10 mouse cellular contexts compared by ENCODE assay signal in genomic region chr2:12709924-12710240, GRCm38 (mm10).
DNase-seq lines count a peak whose midpoint lies in the region; ATAC-seq and TF ChIP-seq lines count a peak whose summit lies in the region.
"Had no signal": no experiment of that assay in that cellular context is flagged by ENCODE, and none has a peak within 500 bp of the region (broad histone marks: within the 10 kb centered on the region; RNA-seq: fewer than 3 reads in every experiment).

No protein-coding gene starts in this region.

- no peak for TF ChIP-seq CTCF in forebrain, postnatal 0 days (IDR thresholded peaks at IDR 0.05; ENCODE audit: low read depth)
- no peak for TF ChIP-seq CTCF in liver, postnatal 0 days (IDR thresholded peaks at IDR 0.05; ENCODE audit: low read depth)

- DNase-seq in hindbrain, embryonic 11.5 days (ENCODE audit: low spot score), result no peak
- DNase-seq in hindbrain, embryonic 10.5 days (ENCODE audit: low spot score), result no peak
- peak; percentile 18 for DNase-seq in right cerebral cortex, adult 18-20 months
- DNase-seq in right cerebral cortex, postnatal 25 days, result no peak
- peak; percentile 38 for DNase-seq in forebrain, postnatal 0 days
- no peak for DNase-seq in gastrocnemius, adult 18-20 months (ENCODE audit: low spot score)
- no peak for DNase-seq in liver, postnatal 0 days
- DNase-seq: thymus, adult 2 months had no signal

- 78% methylated on average over 2 of the region's 2 CpGs for WGBS in hindbrain, embryonic 11.5 days
- 95% methylated on average over 2 of the region's 2 CpGs for WGBS in hindbrain, embryonic 10.5 days
- 49% methylated on average over 2 of the region's 2 CpGs for WGBS in forebrain, postnatal 0 days
- WGBS in liver, postnatal 0 days (ENCODE audit: insufficient replicate concordance), result 84% methylated on average over 2 of the region's 2 CpGs

- TF ChIP-seq EP300 in liver, postnatal 0 days (IDR thresholded peaks at IDR 0.05; ENCODE audit: low read depth), result no peak

- no peaks in the 10 kb centered on the region for H3K27me3 ChIP-seq in hindbrain, embryonic 11.5 days (ENCODE audit: control insufficient read depth, insufficient read depth, low read length)
- no peaks in the 10 kb centered on the region for H3K27me3 ChIP-seq in hindbrain, embryonic 10.5 days (ENCODE audit: insufficient read depth, poor library complexity, severe bottlenecking)
- no peaks in the 10 kb centered on the region for H3K27me3 ChIP-seq in forebrain, postnatal 0 days (ENCODE audit: insufficient read depth, low read length)
- no peaks in the 10 kb centered on the region for H3K27me3 ChIP-seq in liver, postnatal 0 days (ENCODE audit: insufficient read depth, low read length)

- no peak overlapping the region for H3K9ac ChIP-seq in hindbrain, embryonic 11.5 days (ENCODE audit: low read depth, low read length)
- H3K9ac ChIP-seq in forebrain, postnatal 0 days, result no peak overlapping the region
- no peak overlapping the region for H3K9ac ChIP-seq in liver, postnatal 0 days (replicated peaks)

- H3K4me3 ChIP-seq in hindbrain, embryonic 11.5 days (ENCODE audit: low read depth, low read length), result no peak overlapping the region
- no peak overlapping the region for H3K4me3 ChIP-seq in hindbrain, embryonic 10.5 days
- no peak overlapping the region for H3K4me3 ChIP-seq in forebrain, postnatal 0 days (ENCODE audit: low read depth, low read length)
- H3K4me3 ChIP-seq in liver, postnatal 0 days (ENCODE audit: low read depth, low read length), result no peak overlapping the region
- H3K4me3 ChIP-seq: myocyte had no signal

- H3K4me2 ChIP-seq in hindbrain, embryonic 11.5 days (replicated peaks; ENCODE audit: low read depth, low read length), result no peak overlapping the region
- peak overlapping the region; percentile 42 for H3K4me2 ChIP-seq in forebrain, postnatal 0 days (ENCODE audit: low read depth)
- no peak overlapping the region for H3K4me2 ChIP-seq in liver, postnatal 0 days (ENCODE audit: low read depth, low read length)

- H3K9me3 ChIP-seq in hindbrain, embryonic 11.5 days (ENCODE audit: control insufficient read depth, low read length), result no peaks in the 10 kb centered on the region
- no peaks in the 10 kb centered on the region for H3K9me3 ChIP-seq in hindbrain, embryonic 10.5 days
- H3K9me3 ChIP-seq in forebrain, postnatal 0 days (ENCODE audit: low read length), result no peaks in the 10 kb centered on the region
- no peaks in the 10 kb centered on the region for H3K9me3 ChIP-seq in liver, postnatal 0 days (ENCODE audit: low read length)

- H3K4me1 ChIP-seq in hindbrain, embryonic 11.5 days (replicated peaks; ENCODE audit: control insufficient read depth, insufficient read depth, low read length), result no peaks in the 10 kb centered on the region
- H3K4me1 ChIP-seq in hindbrain, embryonic 10.5 days (replicated peaks), result peaks cover 3% of the 10 kb centered on the region; the same call in 1 of the 2 replicates
- peaks cover 7% of the 10 kb centered on the region; the same call in 1 of the 2 replicates for H3K4me1 ChIP-seq in forebrain, postnatal 0 days (ENCODE audit: insufficient read depth)
- H3K4me1 ChIP-seq in liver, postnatal 0 days (ENCODE audit: insufficient read depth), result no peaks in the 10 kb centered on the region

- H3K27ac ChIP-seq in hindbrain, embryonic 11.5 days (ENCODE audit: low read depth, low read length), result no peak overlapping the region
- no peak overlapping the region for H3K27ac ChIP-seq in hindbrain, embryonic 10.5 days
- H3K27ac ChIP-seq in forebrain, postnatal 0 days (ENCODE audit: low read depth, low read length), result no peak overlapping the region
- H3K27ac ChIP-seq in liver, postnatal 0 days (ENCODE audit: low read depth), result no peak overlapping the region

- 0 out of 2 replicates have a peak, but pooled peaks have one; percentile 41 for ATAC-seq in hindbrain, embryonic 11.5 days (ENCODE audit: low FRiP score)
- ATAC-seq in forebrain, postnatal 0 days, result peak; percentile 82
- ATAC-seq in liver, postnatal 0 days, result no peak
- ATAC-seq: activated CD4-positive, CD25-positive, alpha-beta regulatory T cell, adult 4 months had no signal

- no peaks in the 10 kb centered on the region for H3K36me3 ChIP-seq in hindbrain, embryonic 11.5 days (ENCODE audit: control insufficient read depth, insufficient read depth, low read length)
- H3K36me3 ChIP-seq in hindbrain, embryonic 10.5 days, result no peaks in the 10 kb centered on the region
- no peaks in the 10 kb centered on the region for H3K36me3 ChIP-seq in forebrain, postnatal 0 days (ENCODE audit: insufficient read depth)
- no peaks in the 10 kb centered on the region for H3K36me3 ChIP-seq in liver, postnatal 0 days (replicated peaks; ENCODE audit: insufficient read depth, low read length)

Comparison
In these comparisons a context has a peak if more than half of its experiments do, and no peak if none do; other contexts are left out.
1. DNase-seq: peak in right cerebral cortex, adult 18-20 months (single experiment) and forebrain, postnatal 0 days (single experiment); none in hindbrain, embryonic 11.5 days (single experiment), hindbrain, embryonic 10.5 days (single experiment), right cerebral cortex, postnatal 25 days (single experiment), gastrocnemius, adult 18-20 months (single experiment) and liver, postnatal 0 days (single experiment).